Mouse (Mus musculus) liver (tissue): Measurements from ENCODE around the gene Tmco1.

Experiments used
- DNase-seq: peaks from one replicate; pipeline ENCODE4 v3.0.0-alpha.2; 2020; ENCODE audit warnings: mixed read lengths

Gene Tmco1

GRCm38 (mm10) chr1:167374942-167375341 is 66.8 kb downstream of the Tmco1 start:
- no peak for DNase-seq

- no peak for DNase-seq
Measured at GRCm38 (mm10) chr1:167378019-167378418, 69.8 kb downstream of the Tmco1 start.

GRCm38 (mm10) chr1:167379751-167380150 is 71.6 kb downstream of the Tmco1 start:
- DNase-seq: no peak

- DNase-seq: no peak
Measured at GRCm38 (mm10) chr1:167380223-167380622, 72.0 kb downstream of the Tmco1 start.

GRCm38 (mm10) chr1:167381050-167382015 is 73.2 kb downstream of the Tmco1 start:
- DNase-seq: no peak

- peak; percentile 51 for DNase-seq
Measured at GRCm38 (mm10) chr1:167382316-167382715, 74.1 kb downstream of the Tmco1 start.

GRCm38 (mm10) chr1:167382763-167383162 is 74.6 kb downstream of the Tmco1 start:
- DNase-seq: no peak

- DNase-seq: no peak
Measured at GRCm38 (mm10) chr1:167383178-167383577, 75.0 kb downstream of the Tmco1 start.
